Mouse (Mus musculus): ENCODE results near the gene Gm45234.

DNA sequence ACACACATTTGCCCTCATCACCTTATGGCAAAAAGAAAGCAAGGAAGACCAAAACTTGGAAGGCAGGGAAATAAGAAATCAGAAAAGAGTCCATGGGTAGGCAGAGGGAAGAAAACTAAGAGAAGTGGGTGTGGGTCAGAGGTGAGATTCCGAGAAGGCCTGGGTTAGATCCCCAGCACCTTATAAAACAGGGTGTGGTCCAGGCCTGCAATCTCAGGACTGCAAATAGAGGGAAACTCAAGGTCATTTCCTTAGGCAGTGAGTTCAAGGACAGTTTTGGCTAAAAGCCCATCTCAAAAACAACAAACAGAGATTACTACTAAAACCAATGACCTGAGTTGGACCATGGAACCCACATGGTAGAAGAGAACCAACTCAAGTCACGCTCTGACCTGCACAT is 2.0 kb downstream of the Gm45234 start:
- no peak for TF ChIP-seq CTCF (IDR thresholded peaks at IDR 0.05; ENCODE audit: low read depth)
- TF ChIP-seq EP300 (IDR thresholded peaks at IDR 0.05; ENCODE audit: low read depth) = no peak
